Mouse (Mus musculus): ENCODE results near the gene Ptgfrn. TPM values are rescaled to one million over a fixed set of nuclear protein-coding genes. Genes with fewer than 3 reads are reported as not detected.

Gene Ptgfrn
- total and polyA plus RNA-seq, 3 experiments: 18.5 to 25.1 (median 19.4) TPM

DNA sequence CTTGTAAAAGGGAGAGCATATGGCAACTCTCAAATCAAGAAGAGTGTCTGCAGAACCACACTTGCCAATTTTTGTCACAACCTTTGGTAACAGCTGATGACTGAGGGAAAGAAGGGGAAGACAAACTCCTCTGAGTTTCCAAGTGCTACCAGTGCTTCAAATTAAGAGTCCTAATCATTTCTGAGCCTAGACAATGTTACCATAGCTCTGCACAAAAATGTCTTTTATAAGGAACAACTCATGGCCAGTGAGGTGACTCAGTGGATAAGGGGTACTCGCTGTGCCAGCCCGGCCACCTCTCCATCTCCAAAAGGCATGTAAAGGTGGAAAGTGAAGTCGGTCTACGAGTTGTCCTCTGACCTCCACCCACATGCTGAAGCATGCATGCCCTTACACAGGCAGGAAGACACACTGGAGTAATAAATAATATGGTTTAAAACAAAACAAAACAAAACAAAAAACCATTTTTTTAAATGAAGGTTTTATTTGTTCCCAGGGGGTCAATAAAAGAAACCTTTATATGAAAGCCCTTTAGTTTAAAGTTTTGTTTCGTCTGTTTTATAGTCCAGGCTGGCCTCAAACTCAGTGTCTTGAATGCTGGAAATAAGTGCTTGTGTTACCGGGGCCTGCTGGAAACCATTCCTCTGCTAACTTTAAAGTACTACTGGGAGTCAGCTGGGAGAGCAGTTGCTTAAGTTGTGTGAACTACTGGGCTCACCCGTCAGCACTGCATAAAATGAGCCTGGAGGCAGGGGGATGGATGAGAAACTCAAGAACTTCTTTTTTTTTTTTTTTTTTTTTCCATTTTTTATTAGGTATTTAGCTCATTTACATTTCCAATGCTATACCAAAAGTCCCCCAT lies 23.3 kb downstream of the Ptgfrn start:
- Histone ChIP-seq H3K4me3 (no peak overlapping the region), H3K79me2 (replicated peaks; ENCODE audit: control insufficient read depth, insufficient read depth, low read length) (0 out of 2 replicates have a peak, but pooled peaks cover 1% of the 10 kb centered on the region), H3K4me1 (ENCODE audit: control insufficient read depth, insufficient read depth, low read length) (peaks cover 1% of the 10 kb centered on the region; the same call in 1 of the 2 replicates), H3K36me3 (ENCODE audit: control insufficient read depth, insufficient read depth, low read length) (no peaks in the 10 kb centered on the region), H3K27ac (no peak overlapping the region), H3K9ac (ENCODE audit: low read depth, low read length) (no peak overlapping the region), H3K27me3 (ENCODE audit: control insufficient read depth, insufficient read depth, low read length) (no peaks in the 10 kb centered on the region)
- no peak for TF ChIP-seq POLR2A (IDR thresholded peaks at IDR 0.05; ENCODE audit: insufficient read depth, low read depth, low read length)
- no peak for TF ChIP-seq EP300 (IDR thresholded peaks at IDR 0.05; ENCODE audit: insufficient read depth, low read depth, low read length)
- TF ChIP-seq CTCF (IDR thresholded peaks at IDR 0.05): no peak
- 79% methylated on average over 7 of the region's 7 CpGs for WGBS
- intact Hi-C loops (cut with DNase I): no loop called here
- no peak for DNase-seq

DNA sequence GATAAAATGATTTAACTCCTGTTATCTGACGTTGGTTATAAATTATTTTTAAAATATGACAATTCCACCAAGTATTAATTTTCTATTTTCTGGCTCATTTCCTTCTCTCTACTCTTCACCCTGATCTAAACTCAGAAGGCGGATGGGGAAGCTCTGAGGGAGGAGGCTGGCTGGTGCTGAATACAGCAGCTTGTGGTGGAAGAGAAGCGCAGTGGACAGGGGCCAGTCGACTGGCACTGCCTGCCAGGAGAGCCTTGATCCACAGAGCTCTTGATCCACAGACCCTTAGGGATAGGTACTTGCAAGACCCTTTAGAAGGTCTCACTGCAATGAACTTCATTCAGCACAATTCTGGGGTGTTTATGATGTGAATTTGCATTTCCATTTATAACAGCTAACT lies 29.2 kb downstream of the Ptgfrn start:
- Histone ChIP-seq H3K4me3 (no peak overlapping the region), H3K9ac (ENCODE audit: low read depth, low read length) (no peak overlapping the region), H3K4me1 (ENCODE audit: control insufficient read depth, insufficient read depth, low read length) (peaks cover 9% of the 10 kb centered on the region), H3K79me2 (replicated peaks; ENCODE audit: control insufficient read depth, insufficient read depth, low read length) (0 out of 2 replicates have a peak, but pooled peaks cover 1% of the 10 kb centered on the region), H3K27ac (no peak overlapping the region), H3K36me3 (ENCODE audit: control insufficient read depth, insufficient read depth, low read length) (no peaks in the 10 kb centered on the region), H3K27me3 (ENCODE audit: control insufficient read depth, insufficient read depth, low read length) (no peaks in the 10 kb centered on the region)
- WGBS: 91% methylated on average over 4 of the region's 4 CpGs
- TF ChIP-seq CTCF (IDR thresholded peaks at IDR 0.05) (no peak), EP300 (IDR thresholded peaks at IDR 0.05; ENCODE audit: insufficient read depth, low read depth, low read length) (no peak), POLR2A (IDR thresholded peaks at IDR 0.05; ENCODE audit: insufficient read depth, low read depth, low read length) (no peak)
- no peak for DNase-seq
- intact Hi-C loops (cut with DNase I): no loop called here

DNA sequence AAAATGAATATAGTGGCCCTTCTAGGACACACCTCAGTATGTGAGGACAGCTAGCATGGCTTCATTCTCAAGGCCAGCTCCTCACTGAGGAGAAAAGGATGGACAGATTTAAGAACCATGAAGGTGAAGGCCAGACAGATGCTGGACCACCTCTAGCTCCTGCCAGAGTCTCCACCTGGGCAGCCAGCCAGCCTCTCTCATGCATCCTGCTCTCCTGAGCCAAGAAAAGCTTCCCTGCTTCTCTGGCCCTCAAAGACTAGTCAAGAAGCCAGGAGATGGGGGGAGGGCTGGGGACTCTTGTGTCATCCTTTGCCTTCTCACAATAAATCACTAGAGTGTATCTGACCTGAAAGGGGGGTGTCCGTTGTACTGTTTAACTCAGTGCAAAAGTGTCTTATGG lies 31.7 kb downstream of the Ptgfrn start:
- H3K9ac ChIP-seq (ENCODE audit: low read depth, low read length): no peak overlapping the region
- H3K27me3 ChIP-seq (ENCODE audit: control insufficient read depth, insufficient read depth, low read length): no peaks in the 10 kb centered on the region
- intact Hi-C loops (cut with DNase I): no loop called here
- DNase-seq: peak; percentile 66 to 74
- H3K4me3 ChIP-seq: no peak overlapping the region
- no peak overlapping the region for H3K27ac ChIP-seq
- 34% methylated on average over 1 of the region's 1 CpGs for WGBS
- no peaks in the 10 kb centered on the region for H3K36me3 ChIP-seq (ENCODE audit: control insufficient read depth, insufficient read depth, low read length)
- H3K79me2 ChIP-seq (replicated peaks; ENCODE audit: control insufficient read depth, insufficient read depth, low read length): no peaks in the 10 kb centered on the region
- peaks cover 9% of the 10 kb centered on the region for H3K4me1 ChIP-seq (ENCODE audit: control insufficient read depth, insufficient read depth, low read length)
- TF ChIP-seq POLR2A (IDR thresholded peaks at IDR 0.05; ENCODE audit: insufficient read depth, low read depth, low read length): no peak
- TF ChIP-seq EP300 (IDR thresholded peaks at IDR 0.05; ENCODE audit: insufficient read depth, low read depth, low read length): no peak
- TF ChIP-seq CTCF (IDR thresholded peaks at IDR 0.05): no peak

DNA sequence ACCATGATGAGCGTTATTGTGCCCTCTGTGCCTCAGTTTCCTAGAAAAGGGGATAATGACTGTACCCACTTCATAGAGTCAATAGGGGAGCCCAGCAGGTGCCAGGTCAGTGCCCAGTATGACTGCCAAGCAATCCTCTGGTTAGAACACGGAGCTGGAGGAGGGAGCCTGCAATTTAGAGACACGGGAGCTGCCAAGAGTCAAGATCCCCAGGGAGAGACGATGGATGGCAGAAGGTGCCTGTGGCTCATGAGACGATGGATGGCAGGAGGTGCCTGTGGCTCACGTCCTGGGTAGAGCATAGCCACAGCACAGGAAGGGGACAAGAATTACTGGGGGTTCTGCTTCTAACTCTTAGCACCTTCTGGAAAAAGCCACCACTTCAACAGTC lies 32.4 kb downstream of the Ptgfrn start:
- intact Hi-C loops (cut with DNase I): no loop called here
- peaks cover 9% of the 10 kb centered on the region for H3K4me1 ChIP-seq (ENCODE audit: control insufficient read depth, insufficient read depth, low read length)
- H3K27ac ChIP-seq: no peak overlapping the region
- no peak for TF ChIP-seq EP300 (IDR thresholded peaks at IDR 0.05; ENCODE audit: insufficient read depth, low read depth, low read length)
- TF ChIP-seq CTCF (IDR thresholded peaks at IDR 0.05): no peak
- TF ChIP-seq POLR2A (IDR thresholded peaks at IDR 0.05; ENCODE audit: insufficient read depth, low read depth, low read length): no peak
- no peak overlapping the region for H3K4me3 ChIP-seq
- no peaks in the 10 kb centered on the region for H3K36me3 ChIP-seq (ENCODE audit: control insufficient read depth, insufficient read depth, low read length)
- H3K27me3 ChIP-seq (ENCODE audit: control insufficient read depth, insufficient read depth, low read length): no peaks in the 10 kb centered on the region
- no peak overlapping the region for H3K9ac ChIP-seq (ENCODE audit: low read depth, low read length)
- no peaks in the 10 kb centered on the region for H3K79me2 ChIP-seq (replicated peaks; ENCODE audit: control insufficient read depth, insufficient read depth, low read length)
- DNase-seq: no peak
- 72% methylated on average over 6 of the region's 6 CpGs for WGBS

DNA sequence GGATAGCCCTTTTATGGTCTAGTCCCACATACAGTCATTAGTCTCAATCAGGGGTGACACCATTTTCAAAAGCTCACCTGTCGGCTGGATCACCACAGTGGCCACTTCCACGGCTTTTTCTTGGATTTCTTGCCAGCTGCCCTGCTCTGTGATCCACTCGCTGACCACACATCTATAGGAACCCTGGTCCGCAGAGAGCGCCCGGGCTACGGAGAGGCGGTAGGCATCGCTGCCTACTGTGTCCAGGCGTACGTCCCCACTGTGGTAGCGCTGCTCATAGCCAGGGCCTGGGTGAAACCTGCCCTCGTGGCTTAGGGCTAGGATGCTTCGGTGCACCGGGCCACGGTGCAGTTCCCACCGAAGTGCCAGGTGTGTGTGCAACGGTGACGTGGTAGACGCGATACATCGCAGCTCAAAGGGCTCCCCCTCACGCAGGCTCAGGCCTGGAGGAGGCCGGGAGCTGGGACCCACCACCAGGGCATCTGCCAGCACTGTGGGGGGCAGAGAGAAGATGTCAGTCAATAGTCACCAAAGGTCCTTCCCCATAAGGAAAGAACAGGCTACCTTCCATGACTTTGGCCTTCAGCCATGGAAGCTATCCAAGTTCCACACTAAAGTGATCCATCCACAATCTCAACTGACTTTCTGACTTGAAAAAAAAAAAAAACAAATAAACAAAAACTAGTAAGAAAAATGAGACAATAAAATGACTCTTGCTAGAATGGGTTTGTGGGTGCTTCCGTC lies 32.9 kb downstream of the Ptgfrn start:
- no peak overlapping the region for H3K9ac ChIP-seq (ENCODE audit: low read depth, low read length)
- H3K79me2 ChIP-seq (replicated peaks; ENCODE audit: control insufficient read depth, insufficient read depth, low read length): no peaks in the 10 kb centered on the region
- H3K27me3 ChIP-seq (ENCODE audit: control insufficient read depth, insufficient read depth, low read length): no peaks in the 10 kb centered on the region
- no peak overlapping the region for H3K27ac ChIP-seq
- WGBS: 97% methylated on average over 25 of the region's 25 CpGs
- TF ChIP-seq POLR2A (IDR thresholded peaks at IDR 0.05; ENCODE audit: insufficient read depth, low read depth, low read length) (no peak), CTCF (IDR thresholded peaks at IDR 0.05) (no peak), EP300 (IDR thresholded peaks at IDR 0.05; ENCODE audit: insufficient read depth, low read depth, low read length) (no peak)
- H3K4me3 ChIP-seq: no peak overlapping the region
- H3K4me1 ChIP-seq (ENCODE audit: control insufficient read depth, insufficient read depth, low read length): peaks cover 9% of the 10 kb centered on the region
- H3K36me3 ChIP-seq (ENCODE audit: control insufficient read depth, insufficient read depth, low read length): no peaks in the 10 kb centered on the region
- DNase-seq: no peak
- intact Hi-C loops (cut with DNase I): no loop called here

DNA sequence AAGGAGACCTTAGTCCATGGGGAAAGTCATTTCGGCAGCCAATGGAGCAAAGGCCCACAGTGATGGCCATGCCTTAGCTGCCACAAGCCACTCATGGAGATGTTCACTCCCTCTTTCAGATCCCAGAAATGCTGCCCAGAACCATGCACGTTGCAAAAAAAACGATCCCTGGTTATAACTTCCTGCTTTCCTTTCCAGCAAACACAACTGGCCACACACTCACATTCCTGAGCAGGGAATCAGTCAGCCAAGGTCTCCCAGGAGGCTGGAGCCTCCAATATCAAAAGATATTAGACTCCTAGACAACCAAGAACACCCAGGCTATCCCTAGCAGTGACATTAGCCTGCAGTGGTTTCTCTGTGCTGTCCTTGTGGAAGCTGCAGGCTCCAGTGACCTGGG lies 34.2 kb downstream of the Ptgfrn start:
- no peak for DNase-seq
- Histone ChIP-seq H3K79me2 (replicated peaks; ENCODE audit: control insufficient read depth, insufficient read depth, low read length) (no peaks in the 10 kb centered on the region), H3K9ac (ENCODE audit: low read depth, low read length) (no peak overlapping the region), H3K4me1 (ENCODE audit: control insufficient read depth, insufficient read depth, low read length) (peaks cover 9% of the 10 kb centered on the region), H3K36me3 (ENCODE audit: control insufficient read depth, insufficient read depth, low read length) (peaks cover 3% of the 10 kb centered on the region; the same call in 1 of the 2 replicates), H3K4me3 (no peak overlapping the region), H3K27me3 (ENCODE audit: control insufficient read depth, insufficient read depth, low read length) (no peaks in the 10 kb centered on the region), H3K27ac (no peak overlapping the region)
- intact Hi-C loops (cut with DNase I): no loop called here
- WGBS: 45% methylated on average over 3 of the region's 3 CpGs
- no peak for TF ChIP-seq POLR2A (IDR thresholded peaks at IDR 0.05; ENCODE audit: insufficient read depth, low read depth, low read length)
- no peak for TF ChIP-seq CTCF (IDR thresholded peaks at IDR 0.05)
- TF ChIP-seq EP300 (IDR thresholded peaks at IDR 0.05; ENCODE audit: insufficient read depth, low read depth, low read length): no peak
